ENCODE assay signal across 21 mouse cellular contexts in genomic region chr3:32381556-32381955, GRCm38 (mm10).
"Had no signal": no experiment of that assay in that cellular context is flagged by ENCODE, and none has a peak within 500 bp of the region (broad histone marks: within the 10 kb centered on the region; RNA-seq: fewer than 3 reads in every experiment).

No protein-coding gene starts in this region.

- H3K27me3 ChIP-seq: kidney, embryonic 15.5 days; limb, embryonic 12.5 days; limb, embryonic 15.5 days; liver, embryonic 15.5 days; midbrain, embryonic 12.5 days; midbrain, embryonic 15.5 days; neural tube, embryonic 12.5 days; neural tube, embryonic 15.5 days had no signal

- H3K36me3 ChIP-seq: kidney, embryonic 15.5 days; limb, embryonic 12.5 days; limb, embryonic 15.5 days; liver, embryonic 15.5 days; midbrain, embryonic 12.5 days; midbrain, embryonic 15.5 days; neural tube, embryonic 12.5 days; neural tube, embryonic 15.5 days had no signal

- H3K9ac ChIP-seq: kidney, embryonic 15.5 days; limb, embryonic 12.5 days; limb, embryonic 15.5 days; liver, embryonic 15.5 days; lung, embryonic 14.5 days; midbrain, embryonic 12.5 days; midbrain, embryonic 15.5 days; neural tube, embryonic 12.5 days; neural tube, embryonic 15.5 days had no signal

- H3K4me2 ChIP-seq: kidney, embryonic 15.5 days; limb, embryonic 12.5 days; limb, embryonic 15.5 days; liver, embryonic 15.5 days; lung, embryonic 14.5 days; midbrain, embryonic 12.5 days; midbrain, embryonic 15.5 days; neural tube, embryonic 12.5 days; neural tube, embryonic 15.5 days had no signal

- ATAC-seq: lung, postnatal 0 days; midbrain, embryonic 15.5 days had no signal

- H3K4me1 ChIP-seq: kidney, embryonic 15.5 days; limb, embryonic 12.5 days; limb, embryonic 15.5 days; midbrain, embryonic 12.5 days; midbrain, embryonic 15.5 days; neural tube, embryonic 12.5 days; neural tube, embryonic 15.5 days had no signal

- H3K9me3 ChIP-seq: kidney, embryonic 15.5 days; limb, embryonic 12.5 days; limb, embryonic 15.5 days; liver, embryonic 15.5 days; megakaryocyte, embryonic 14.5 days; midbrain, embryonic 12.5 days; midbrain, embryonic 15.5 days; neural tube, embryonic 12.5 days; neural tube, embryonic 15.5 days had no signal

- H3K27ac ChIP-seq: kidney, embryonic 15.5 days; limb, embryonic 12.5 days; limb, embryonic 15.5 days; liver, embryonic 15.5 days; macrophage; midbrain, embryonic 12.5 days; midbrain, embryonic 15.5 days; neural tube, embryonic 12.5 days; neural tube, embryonic 15.5 days had no signal

- H3K4me3 ChIP-seq: kidney, embryonic 15.5 days; limb, embryonic 12.5 days; limb, embryonic 15.5 days; liver, embryonic 15.5 days; megakaryocyte, embryonic 14.5 days; midbrain, embryonic 12.5 days; midbrain, embryonic 15.5 days; neural tube, embryonic 12.5 days; neural tube, embryonic 15.5 days had no signal

- DNase-seq: kidney, adult 11 months; kidney, adult 8-10 months; kidney, postnatal 10 days; kidney, postnatal 36 days; left cerebral cortex, postnatal 4 days; lung, embryonic 14.5 days; right cerebral cortex, postnatal 25 days; spleen, adult 18-20 months; thymus, adult 18-20 months; thymus, postnatal 36 days had no signal
